Mouse (Mus musculus): ENCODE measurements around the gene Hmg20b. TPM values are rescaled to one million over a fixed set of nuclear protein-coding genes. Genes with fewer than 3 reads are reported as not detected.

Hmg20b gene
- polyA plus RNA-seq, 1 experiment from 2014 or later: 122 TPM

DNA sequence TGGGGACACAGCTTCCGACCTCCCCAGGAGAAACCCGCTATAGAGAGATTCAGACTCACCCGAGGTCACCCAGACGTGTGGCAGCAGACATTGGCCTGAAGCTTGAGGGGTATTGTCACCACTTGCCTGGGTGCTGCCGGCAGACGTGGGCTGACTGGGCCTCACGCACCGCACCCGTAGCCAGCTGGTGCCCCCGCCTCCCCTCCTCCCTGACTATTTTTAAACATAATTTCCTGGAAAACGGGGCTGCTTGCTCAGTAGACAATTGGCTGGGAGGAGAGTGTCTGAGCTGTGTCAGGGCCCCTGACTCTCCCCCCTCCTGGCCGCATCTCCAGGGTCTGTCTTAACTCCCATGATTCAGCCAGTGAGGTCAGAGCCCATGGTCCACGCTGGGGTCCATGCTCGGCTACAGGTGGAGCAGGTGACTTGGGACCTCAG lies 47.5 kb downstream of the Hmg20b start:
- Histone ChIP-seq H3K4me3 (peak overlapping the region; percentile 9; the same call in 1 of the 2 replicates), H3K4me1 (peaks cover 62% of the 10 kb centered on the region), H3K27me3 (replicated peaks; ENCODE audit: low read depth, poor library complexity, severe bottlenecking) (no peaks in the 10 kb centered on the region), H3K27ac (replicated peaks) (peak overlapping the region; percentile 60), H3K9me3 (no peaks in the 10 kb centered on the region), H3K36me3 (replicated peaks) (peaks cover 68% of the 10 kb centered on the region)
- 81% methylated on average over 14 of the region's 14 CpGs for WGBS
- DNase-seq (ENCODE audit: low spot score): no peak

DNA sequence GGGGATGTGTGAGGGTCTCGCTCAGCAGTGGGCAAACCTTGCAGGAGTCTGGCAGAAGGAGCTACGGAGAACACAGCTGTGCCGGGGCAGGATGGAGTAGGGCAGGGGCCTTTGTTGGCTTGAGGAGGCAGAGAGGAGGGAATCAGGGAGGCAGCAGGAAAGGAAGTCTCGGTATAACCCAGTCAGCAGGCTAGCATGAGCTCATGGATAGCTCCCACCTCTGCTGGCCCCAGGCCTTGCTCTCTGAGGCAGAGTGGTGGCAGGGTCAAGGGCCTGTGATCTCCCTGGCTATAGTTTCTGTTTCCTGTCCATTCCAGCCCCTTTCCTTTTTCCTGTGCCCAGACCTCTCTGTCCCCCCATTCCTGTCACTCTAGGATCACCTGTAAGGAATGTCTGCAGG lies 48.0 kb downstream of the Hmg20b start:
- H3K4me1 ChIP-seq: peaks cover 67% of the 10 kb centered on the region
- 79% methylated on average over 4 of the region's 4 CpGs for WGBS
- no peaks in the 10 kb centered on the region for H3K9me3 ChIP-seq
- DNase-seq (ENCODE audit: low spot score): no peak
- peak overlapping the region; percentile 9; the same call in 1 of the 2 replicates for H3K4me3 ChIP-seq
- H3K27me3 ChIP-seq (replicated peaks; ENCODE audit: low read depth, poor library complexity, severe bottlenecking): no peaks in the 10 kb centered on the region
- peak overlapping the region; percentile 60 for H3K27ac ChIP-seq (replicated peaks)
- peaks cover 64% of the 10 kb centered on the region for H3K36me3 ChIP-seq (replicated peaks)

DNA sequence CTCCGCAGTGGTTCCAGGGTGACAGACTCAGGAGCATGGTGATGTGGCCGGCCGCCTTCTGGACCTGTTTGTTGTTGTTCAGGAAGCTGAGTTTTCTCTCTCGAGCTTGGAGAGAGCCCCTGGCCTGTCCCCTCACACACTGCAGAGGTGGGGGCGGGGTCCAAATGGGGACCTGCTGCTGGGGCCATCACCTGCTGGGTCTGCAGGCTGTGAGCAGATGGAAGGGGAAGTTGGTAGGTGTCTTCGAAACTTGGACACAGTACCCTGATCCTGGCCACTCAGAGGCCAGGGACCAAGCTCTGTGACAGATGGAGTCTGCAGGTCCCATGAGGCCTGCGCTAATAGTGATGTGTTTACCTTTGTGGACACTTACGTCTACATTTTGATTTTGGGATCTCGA lies 49.0 kb downstream of the Hmg20b start:
- peaks cover 72% of the 10 kb centered on the region for H3K4me1 ChIP-seq
- H3K27ac ChIP-seq (replicated peaks): no peak overlapping the region
- H3K4me3 ChIP-seq: no peak overlapping the region
- no peaks in the 10 kb centered on the region for H3K9me3 ChIP-seq
- H3K27me3 ChIP-seq (replicated peaks; ENCODE audit: low read depth, poor library complexity, severe bottlenecking): no peaks in the 10 kb centered on the region
- 78% methylated on average over 9 of the region's 9 CpGs for WGBS
- DNase-seq (ENCODE audit: low spot score): no peak
- peaks cover 60% of the 10 kb centered on the region for H3K36me3 ChIP-seq (replicated peaks)

DNA sequence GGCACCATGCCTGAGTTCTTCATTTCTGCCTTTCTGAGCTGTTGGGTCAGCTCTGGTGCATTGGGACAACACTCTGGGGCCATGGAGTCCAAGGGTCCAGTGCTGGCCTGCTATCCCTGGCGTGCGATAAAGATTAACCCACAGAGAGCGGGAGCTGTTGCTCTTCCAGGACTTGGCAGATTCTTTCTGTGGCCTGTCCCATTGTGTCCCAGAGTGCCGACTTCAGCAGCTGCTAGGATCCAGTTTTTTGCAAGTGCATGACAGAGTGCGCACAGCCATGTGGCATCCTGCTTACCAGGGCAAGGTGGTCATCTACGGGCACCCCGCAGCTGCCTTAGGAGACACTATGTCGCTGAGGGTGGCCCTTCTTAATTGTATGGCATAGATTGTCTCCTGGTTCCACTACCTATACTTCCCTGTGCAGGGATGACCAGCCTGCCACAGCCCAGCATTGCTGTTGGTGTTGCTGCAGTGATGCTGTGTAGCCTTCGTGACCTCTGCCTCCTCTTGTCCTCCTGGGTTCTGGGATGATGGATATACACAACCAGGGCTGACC lies 49.9 kb downstream of the Hmg20b start:
- no peak for DNase-seq (ENCODE audit: low spot score)
- 86% methylated on average over 9 of the region's 9 CpGs for WGBS
- peak overlapping the region; percentile 11; the same call in 1 of the 2 replicates for H3K27ac ChIP-seq (replicated peaks)
- no peaks in the 10 kb centered on the region for H3K9me3 ChIP-seq
- peaks cover 79% of the 10 kb centered on the region for H3K4me1 ChIP-seq
- H3K4me3 ChIP-seq: peak overlapping the region; percentile 4; the same call in 1 of the 2 replicates
- H3K36me3 ChIP-seq (replicated peaks): peaks cover 59% of the 10 kb centered on the region
- H3K27me3 ChIP-seq (replicated peaks; ENCODE audit: low read depth, poor library complexity, severe bottlenecking): no peaks in the 10 kb centered on the region

DNA sequence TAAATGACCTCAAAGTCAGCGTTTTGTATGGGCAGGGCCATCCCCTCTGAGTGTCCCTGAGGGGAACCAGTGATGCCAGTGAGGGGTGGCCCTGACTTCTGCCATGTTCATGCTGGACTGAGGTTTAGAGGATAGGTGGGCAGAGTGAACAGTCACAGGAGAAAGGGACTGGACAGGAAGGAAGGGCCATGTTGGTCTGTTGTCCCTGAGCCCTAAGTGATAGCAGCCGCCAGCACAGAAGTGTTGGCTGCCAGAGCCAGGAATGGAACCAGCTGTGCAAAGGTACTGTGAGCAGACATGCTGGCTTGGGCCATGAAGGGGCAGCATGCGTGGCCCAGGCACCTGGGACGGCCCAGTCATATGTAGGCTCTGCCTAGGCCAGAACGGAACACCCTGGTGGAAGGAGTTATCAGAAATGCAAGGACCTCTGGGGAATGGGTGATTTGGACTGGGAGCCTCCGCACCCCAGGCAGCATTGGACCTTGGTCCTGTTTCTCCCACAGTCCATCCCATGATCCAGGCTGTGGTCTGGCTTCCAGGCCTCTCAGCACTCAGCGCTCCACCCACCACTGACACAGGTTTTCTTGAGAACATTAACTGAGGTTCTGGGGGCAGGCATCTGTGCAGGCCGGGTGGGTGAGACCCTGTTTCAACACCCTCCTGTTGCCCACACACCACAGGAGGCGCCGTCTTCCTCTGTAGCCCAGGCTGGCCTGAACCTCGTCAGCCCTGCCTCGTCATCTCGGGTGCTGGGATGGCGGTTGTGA lies 50.5 kb downstream of the Hmg20b start:
- Histone ChIP-seq H3K4me1 (peaks cover 86% of the 10 kb centered on the region), H3K36me3 (replicated peaks) (peaks cover 60% of the 10 kb centered on the region), H3K9me3 (no peaks in the 10 kb centered on the region), H3K27me3 (replicated peaks; ENCODE audit: low read depth, poor library complexity, severe bottlenecking) (no peaks in the 10 kb centered on the region), H3K4me3 (no peak overlapping the region; the same call in 1 of the 2 replicates), H3K27ac (replicated peaks) (peak overlapping the region; percentile 11; the same call in 1 of the 2 replicates)
- DNase-seq (ENCODE audit: low spot score): no peak
- WGBS: 91% methylated on average over 14 of the region's 14 CpGs

DNA sequence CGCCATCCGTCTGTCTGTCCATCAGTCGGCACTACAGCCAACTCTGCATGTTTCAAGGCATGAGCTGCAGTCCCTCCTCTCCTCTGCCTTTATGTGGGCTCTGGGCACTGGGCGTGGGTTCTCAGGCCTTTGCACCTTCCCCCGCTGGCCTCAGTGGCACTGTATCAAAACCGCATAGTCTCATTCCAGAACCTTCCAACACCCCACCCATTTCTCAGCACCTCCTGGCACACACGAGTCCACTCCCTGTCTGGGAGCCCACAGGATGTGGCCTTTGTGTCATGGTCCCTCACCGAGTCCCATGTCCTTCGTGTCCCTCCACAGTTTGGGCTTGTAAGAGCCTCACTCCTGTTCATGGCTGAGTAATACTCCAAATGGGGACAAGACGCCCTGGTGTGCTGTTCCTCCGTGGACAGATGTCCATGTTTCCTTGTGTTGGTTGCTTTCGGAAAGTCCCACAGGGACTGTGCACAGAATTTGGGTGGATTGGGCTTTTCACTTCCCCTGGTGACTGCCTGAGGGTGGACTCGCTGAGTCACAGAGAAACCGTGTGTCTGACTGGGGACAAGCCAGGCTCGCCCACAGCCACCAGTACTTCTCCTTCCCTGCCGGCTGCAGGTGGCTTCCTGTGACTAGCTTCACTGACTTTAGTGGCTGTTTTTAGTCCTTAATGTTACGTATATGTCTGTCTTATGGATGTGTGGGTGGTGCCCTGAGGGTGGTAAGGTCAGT lies 51.7 kb downstream of the Hmg20b start:
- H3K4me1 ChIP-seq: peaks cover 87% of the 10 kb centered on the region
- no peak for DNase-seq (ENCODE audit: low spot score)
- WGBS: 92% methylated on average over 17 of the region's 17 CpGs

DNA sequence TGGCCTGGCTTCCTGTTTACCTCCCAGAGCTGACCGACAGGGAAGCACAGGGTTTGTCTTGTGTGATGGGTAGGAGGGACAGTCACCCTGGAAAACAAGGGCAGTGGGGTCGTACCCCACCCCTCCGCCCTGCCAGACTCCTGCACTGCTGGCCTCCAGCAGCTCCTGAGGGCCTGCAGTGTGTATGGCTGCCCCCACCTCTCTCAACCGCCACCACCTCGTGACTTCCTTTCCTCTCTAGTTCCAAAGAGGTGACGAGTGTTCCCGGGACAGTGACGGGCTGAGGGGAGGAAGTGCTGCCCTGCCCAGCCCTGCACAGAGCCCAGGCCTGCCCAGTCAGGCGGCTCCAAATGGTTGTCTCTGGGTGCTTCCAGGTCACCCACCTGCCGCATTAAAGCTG lies 52.4 kb downstream of the Hmg20b start:
- WGBS: 49% methylated on average over 10 of the region's 10 CpGs
- H3K4me1 ChIP-seq: peaks cover 87% of the 10 kb centered on the region
- peak overlapping the region; percentile 49; the same call in 1 of the 2 replicates for H3K27ac ChIP-seq (replicated peaks)
- DNase-seq (ENCODE audit: low spot score): no peak
- H3K27me3 ChIP-seq (replicated peaks; ENCODE audit: low read depth, poor library complexity, severe bottlenecking): no peaks in the 10 kb centered on the region
- H3K9me3 ChIP-seq: no peaks in the 10 kb centered on the region
- H3K36me3 ChIP-seq (replicated peaks): peaks cover 61% of the 10 kb centered on the region
- no peak overlapping the region for H3K4me3 ChIP-seq

More for the DNA sequence above, 51.7 kb downstream of the Hmg20b start:
- Histone ChIP-seq H3K27me3 (replicated peaks; ENCODE audit: low read depth, poor library complexity, severe bottlenecking) (no peaks in the 10 kb centered on the region), H3K9me3 (no peaks in the 10 kb centered on the region), H3K4me3 (no peak overlapping the region), H3K27ac (replicated peaks) (0 out of 2 replicates have a peak overlapping the region, but pooled peaks have one; percentile 3), H3K36me3 (replicated peaks) (peaks cover 65% of the 10 kb centered on the region)

DNA sequence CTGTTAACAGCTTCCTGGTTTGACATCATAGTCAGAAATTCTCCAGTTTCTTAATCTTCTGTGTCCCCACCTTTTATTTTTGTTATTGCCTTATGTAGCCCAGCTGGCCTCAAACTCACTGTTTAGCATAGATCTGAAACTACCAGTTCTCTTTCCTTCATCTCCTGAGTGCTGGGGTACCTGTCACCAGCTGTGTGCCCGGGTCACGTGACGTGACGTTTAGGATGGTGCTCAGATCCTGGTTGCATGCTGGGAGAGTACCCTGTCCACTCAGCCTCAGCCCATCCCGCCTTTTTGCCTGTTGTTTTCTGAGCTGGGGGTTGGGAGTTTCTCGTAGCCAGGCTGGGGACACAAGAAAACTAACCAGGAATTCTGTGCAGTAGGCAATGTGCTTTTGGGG lies 53.0 kb downstream of the Hmg20b start:
- no peak overlapping the region for H3K4me3 ChIP-seq

More for the DNA sequence above, 53.0 kb downstream of the Hmg20b start:
- no peaks in the 10 kb centered on the region for H3K9me3 ChIP-seq
- no peak overlapping the region for H3K27ac ChIP-seq (replicated peaks)
- DNase-seq (ENCODE audit: low spot score): no peak
- peaks cover 57% of the 10 kb centered on the region for H3K36me3 ChIP-seq (replicated peaks)
- H3K27me3 ChIP-seq (replicated peaks; ENCODE audit: low read depth, poor library complexity, severe bottlenecking): peaks cover 1% of the 10 kb centered on the region; the same call in 1 of the 2 replicates
- WGBS: 70% methylated on average over 6 of the region's 6 CpGs
- peaks cover 81% of the 10 kb centered on the region for H3K4me1 ChIP-seq

Small RNAs within 50 kb of the gene (microRNA-seq; reads per million reads assigned to microRNA genes)
- gene Mir6913: 0.91 reads per million

Other genes with a start within 250 kb of the Hmg20b start
- 222 and 225 TPM in 2 replicates for gene Map2k2, start 244.6 kb downstream of the Hmg20b start, polyA plus RNA-seq (2016; fragmentation: Nextera tagmentation; extraction: Ambion mirVana)
- 10.4 and 11.7 TPM in 2 replicates for gene Zbtb7a, start 215.3 kb downstream of the Hmg20b start, polyA plus RNA-seq (2016; fragmentation: Nextera tagmentation; extraction: Ambion mirVana)
- 62.2 and 66.3 TPM in 2 replicates for gene Pias4, start 182.6 kb downstream of the Hmg20b start, polyA plus RNA-seq (2016; fragmentation: Nextera tagmentation; extraction: Ambion mirVana)
- gene Eef2, start 173.8 kb downstream of the Hmg20b start, polyA plus RNA-seq (2016; fragmentation: Nextera tagmentation; extraction: Ambion mirVana): 564 and 572 TPM in 2 replicates
- 51.5 and 53.2 TPM in 2 replicates for gene Dapk3, start 167.5 kb downstream of the Hmg20b start, polyA plus RNA-seq (2016; fragmentation: Nextera tagmentation; extraction: Ambion mirVana)
- not detected in 2 replicates for gene 4930442H23Rik, start 166.6 kb downstream of the Hmg20b start, polyA plus RNA-seq (2016; fragmentation: Nextera tagmentation; extraction: Ambion mirVana)
- not detected in 2 replicates for gene Nmrk2, start 148.4 kb downstream of the Hmg20b start, polyA plus RNA-seq (2016; fragmentation: Nextera tagmentation; extraction: Ambion mirVana)
- gene Atcay, start 119.6 kb downstream of the Hmg20b start, polyA plus RNA-seq (2016; fragmentation: Nextera tagmentation; extraction: Ambion mirVana): 2.5 and 3.6 TPM in 2 replicates
- gene Zfr2, start 117.3 kb downstream of the Hmg20b start, polyA plus RNA-seq (2016; fragmentation: Nextera tagmentation; extraction: Ambion mirVana): 3.5 and 4.6 TPM in 2 replicates
- gene Matk, start 97.5 kb downstream of the Hmg20b start, polyA plus RNA-seq (2016; fragmentation: Nextera tagmentation; extraction: Ambion mirVana): 3.6 and 3.7 TPM in 2 replicates
- gene Mrpl54, start 83.5 kb downstream of the Hmg20b start, polyA plus RNA-seq (2016; fragmentation: Nextera tagmentation; extraction: Ambion mirVana): 223 and 237 TPM in 2 replicates
- gene Apba3, start 83.5 kb downstream of the Hmg20b start, polyA plus RNA-seq (2016; fragmentation: Nextera tagmentation; extraction: Ambion mirVana): 57.2 and 57.5 TPM in 2 replicates
- 8.9 and 9.0 TPM in 2 replicates for gene Tjp3, start 58.9 kb downstream of the Hmg20b start, polyA plus RNA-seq (2016; fragmentation: Nextera tagmentation; extraction: Ambion mirVana)
- 72.2 and 72.4 TPM in 2 replicates for gene Pip5k1c, start 57.5 kb downstream of the Hmg20b start, polyA plus RNA-seq (2016; fragmentation: Nextera tagmentation; extraction: Ambion mirVana)
- 52.3 and 54.3 TPM in 2 replicates for gene Cactin, start 29.4 kb downstream of the Hmg20b start, polyA plus RNA-seq (2016; fragmentation: Nextera tagmentation; extraction: Ambion mirVana)
- gene Tbxa2r, start 21.7 kb downstream of the Hmg20b start, polyA plus RNA-seq (2016; fragmentation: Nextera tagmentation; extraction: Ambion mirVana): 3.1 and 3.6 TPM in 2 replicates
- not detected in 2 replicates for gene Gipc3, start 7.2 kb downstream of the Hmg20b start, polyA plus RNA-seq (2016; fragmentation: Nextera tagmentation; extraction: Ambion mirVana)
- 7.8 and 8.3 TPM in 2 replicates for gene Mfsd12, start 7.0 kb upstream of the Hmg20b start, polyA plus RNA-seq (2016; fragmentation: Nextera tagmentation; extraction: Ambion mirVana)
- gene 4930404N11Rik, start 15.3 kb upstream of the Hmg20b start, polyA plus RNA-seq (2016; fragmentation: Nextera tagmentation; extraction: Ambion mirVana): 0.47 and 0.76 TPM in 2 replicates
- 134 and 142 TPM in 2 replicates for gene Fzr1, start 28.0 kb upstream of the Hmg20b start, polyA plus RNA-seq (2016; fragmentation: Nextera tagmentation; extraction: Ambion mirVana)
- gene Dohh, start 33.9 kb upstream of the Hmg20b start, polyA plus RNA-seq (2016; fragmentation: Nextera tagmentation; extraction: Ambion mirVana): 105 and 109 TPM in 2 replicates
- 2.7 TPM in 2 replicates for gene Gm48551, start 34.0 kb upstream of the Hmg20b start, polyA plus RNA-seq (2016; fragmentation: Nextera tagmentation; extraction: Ambion mirVana)
- 1.8 and 3.1 TPM in 2 replicates for gene Gm48552, start 38.5 kb upstream of the Hmg20b start, polyA plus RNA-seq (2016; fragmentation: Nextera tagmentation; extraction: Ambion mirVana)
- 2.0 and 2.8 TPM in 2 replicates for gene Smim24, start 42.6 kb upstream of the Hmg20b start, polyA plus RNA-seq (2016; fragmentation: Nextera tagmentation; extraction: Ambion mirVana)
- 12.5 and 20.2 TPM in 2 replicates for gene Nfic, start 105.2 kb upstream of the Hmg20b start, polyA plus RNA-seq (2016; fragmentation: Nextera tagmentation; extraction: Ambion mirVana)
- 1.2 and 2.3 TPM in 2 replicates for gene Celf5, start 132.2 kb upstream of the Hmg20b start, polyA plus RNA-seq (2016; fragmentation: Nextera tagmentation; extraction: Ambion mirVana)
- gene Ncln, start 145.9 kb upstream of the Hmg20b start, polyA plus RNA-seq (2016; fragmentation: Nextera tagmentation; extraction: Ambion mirVana): 85.2 and 94.3 TPM in 2 replicates
- 0.28 and 0.51 TPM in 2 replicates for gene S1pr4, start 149.7 kb upstream of the Hmg20b start, polyA plus RNA-seq (2016; fragmentation: Nextera tagmentation; extraction: Ambion mirVana)
- gene Gna15, start 173.7 kb upstream of the Hmg20b start, polyA plus RNA-seq (2016; fragmentation: Nextera tagmentation; extraction: Ambion mirVana): 1.2 and 1.3 TPM in 2 replicates
- gene Gna11, start 194.7 kb upstream of the Hmg20b start, polyA plus RNA-seq (2016; fragmentation: Nextera tagmentation; extraction: Ambion mirVana): 79.0 and 80.4 TPM in 2 replicates
- 266 and 347 TPM in 2 replicates for gene Aes, start 209.0 kb upstream of the Hmg20b start, polyA plus RNA-seq (2016; fragmentation: Nextera tagmentation; extraction: Ambion mirVana)
- 14.0 and 17.1 TPM in 2 replicates for gene Tle2, start 224.1 kb upstream of the Hmg20b start, polyA plus RNA-seq (2016; fragmentation: Nextera tagmentation; extraction: Ambion mirVana)